Mouse (Mus musculus): ENCODE measurements around the gene Cypt1.

The Cypt1 gene

GRCm38 (mm10) chrX:16522569-16522968 is at the start of gene Cypt1:
Gene Cypt1 (plus strand): TSS chrX:16522869.
- DNase-seq (ENCODE audit: extremely low spot score, low read depth, low spot score): no peak

GRCm38 (mm10) chrX:16546806-16547205 is 24.1 kb downstream of the Cypt1 start:
- no peak for DNase-seq (ENCODE audit: extremely low spot score, low read depth, low spot score)

GRCm38 (mm10) chrX:16557061-16557460 is 34.4 kb downstream of the Cypt1 start:
- DNase-seq (ENCODE audit: extremely low spot score, low read depth, low spot score): no peak

- no peak for DNase-seq (ENCODE audit: extremely low spot score, low read depth, low spot score)
Observed at GRCm38 (mm10) chrX:16558501-16558900, 35.8 kb downstream of the Cypt1 start.
